Mouse (Mus musculus) forebrain, embryonic 15.5 days (tissue): ENCODE measurements around the gene Ccdc171. TPM values are rescaled to one million over a fixed set of nuclear protein-coding genes. Genes with fewer than 3 reads are reported as not detected.
"Not testable (repeated sequence)": the region's sequence is repeated elsewhere in the genome, so short reads cannot be mapped to it uniquely, and the experiment has no call there.

Source experiments
- ATAC-seq: fragments of 200-750 bp; cut with Nextera tagmentation; replicated peaks from 2 replicates; pipeline ENCODE4 v1.8.0; 2017; ENCODE audit warnings: mild to moderate bottlenecking, moderate TSS enrichment, moderate library complexity
- H3K27ac ChIP-seq: fragments of 300-500 bp; sonication (generic); replicated peaks from 2 replicates; pipeline ENCODE4 v1.5.1; 2015; ENCODE audit warnings: mild to moderate bottlenecking, inconsistent platforms
- H3K27me3 ChIP-seq: fragments of 300-500 bp; sonication (generic); 2 replicates; pipeline ENCODE4 v1.6.1; 2015; ENCODE audit warnings: inconsistent platforms
- H3K36me3 ChIP-seq: fragments of 300-500 bp; sonication (generic); 2 replicates; pipeline ENCODE4 v1.6.1; 2015; ENCODE audit warnings: mild to moderate bottlenecking, inconsistent platforms
- H3K4me1 ChIP-seq: fragments of 300-500 bp; sonication (generic); 2 replicates; pipeline ENCODE4 v1.6.1; 2015; ENCODE audit warnings: inconsistent platforms
- H3K4me2 ChIP-seq: fragments of 300-500 bp; sonication (generic); replicated peaks from 2 replicates; pipeline ENCODE4 v1.6.1; 2015; ENCODE audit warnings: mild to moderate bottlenecking, inconsistent platforms
- H3K4me3 ChIP-seq: fragments of 300-500 bp; sonication (generic); 2 replicates; pipeline ENCODE4 v1.5.1; 2015; ENCODE audit warnings: mild to moderate bottlenecking, inconsistent platforms
- H3K9ac ChIP-seq: fragments of 300-500 bp; sonication (generic); replicated peaks from 2 replicates; pipeline ENCODE4 v1.6.1; 2015; ENCODE audit warnings: mild to moderate bottlenecking, inconsistent platforms
- H3K9me3 ChIP-seq: fragments of 300-500 bp; sonication (generic); 2 replicates; pipeline ENCODE4 v1.6.1; 2016; ENCODE audit warnings: inconsistent platforms
- WGBS: fragments of 180-500 bp; shearing (Covaris S2); methylation state at CpG from one replicate; pipeline ENCODE4 v1.1.7; 2015; ENCODE audit warnings: mixed read lengths; 5-methylcytosine and 5-hydroxymethylcytosine counted together
- polyA plus RNA-seq: library from polyadenylated mRNA; unstranded; fragments of >200 nt; fragmentation: Nextera tagmentation; extraction: Ambion mirVana; gene quantifications from 2 replicates; pipeline ENCODE4 v1.2.1, GENCODE M21; 2015

Gene Ccdc171
- polyA plus RNA-seq = 5.5 and 5.7 TPM in 2 replicates

GRCm38 (mm10) chr4:83524843-83525689 is at the start of gene Ccdc171:
Ccdc171 (plus strand) TSS chr4:83525545.
- Histone ChIP-seq H3K4me1 (peaks cover 22% of the 10 kb centered on the region), H3K4me2 (peak within 1 kb of the TSS; percentile 69), H3K4me3 (peak within 1 kb of the TSS; percentile 56), H3K9ac (peak within 1 kb of the TSS; percentile 94), H3K9me3 (no peaks in the 10 kb centered on the region), H3K27me3 (no peaks in the 10 kb centered on the region), H3K27ac (peak within 1 kb of the TSS; percentile 100), H3K36me3 (no peaks in the 10 kb centered on the region)
- ATAC-seq = peak; percentile 95
- under 1% methylated on average over 71 of the region's 73 CpGs for WGBS

- no peaks in the 10 kb centered on the region for H3K27me3 ChIP-seq
- peaks cover 28% of the 10 kb centered on the region for H3K36me3 ChIP-seq
- H3K4me1 ChIP-seq = peaks cover 32% of the 10 kb centered on the region
- peak overlapping the region; percentile 70 for H3K4me2 ChIP-seq
- H3K27ac ChIP-seq = peak overlapping the region; percentile 100
- H3K9ac ChIP-seq = peak overlapping the region; percentile 94
- no peaks in the 10 kb centered on the region for H3K9me3 ChIP-seq
- peak overlapping the region; percentile 98 for H3K4me3 ChIP-seq
- WGBS = 13% methylated on average over 12 of the region's 12 CpGs
- ATAC-seq = no peak
These were observed 40.1 kb upstream of the Ccdc171 start for GRCm38 (mm10) chr4:83485250-83485649.

- no peaks in the 10 kb centered on the region for H3K27me3 ChIP-seq
- peaks cover 25% of the 10 kb centered on the region for H3K36me3 ChIP-seq
- H3K9me3 ChIP-seq = no peaks in the 10 kb centered on the region
- H3K4me3 ChIP-seq = peak overlapping the region; percentile 98
- peak overlapping the region; percentile 100 for H3K27ac ChIP-seq
- peak overlapping the region; percentile 70 for H3K4me2 ChIP-seq
- 1% methylated on average over 25 of the region's 40 CpGs for WGBS
- peak overlapping the region; percentile 94 for H3K9ac ChIP-seq
- peak; percentile 84 for ATAC-seq
- peaks cover 32% of the 10 kb centered on the region for H3K4me1 ChIP-seq
These were observed 39.6 kb upstream of the Ccdc171 start for GRCm38 (mm10) chr4:83485735-83486116.

- Histone ChIP-seq H3K36me3 (peaks cover 20% of the 10 kb centered on the region), H3K4me3 (peak within 1 kb of the TSS; percentile 98), H3K27me3 (no peaks in the 10 kb centered on the region), H3K4me1 (peaks cover 32% of the 10 kb centered on the region), H3K9me3 (no peaks in the 10 kb centered on the region), H3K27ac (peak within 1 kb of the TSS; percentile 100), H3K9ac (peak within 1 kb of the TSS; percentile 94), H3K4me2 (peak within 1 kb of the TSS; percentile 70)
- peak; percentile 95 for ATAC-seq
- WGBS = under 1% methylated on average over 70 of the region's 86 CpGs
These were observed 39.0 kb upstream of the Ccdc171 start, which contains the start of gene Psip1 for GRCm38 (mm10) chr4:83486117-83486901. Psip1 (minus strand) TSS chr4:83486459.

GRCm38 (mm10) chr4:83489121-83489520 is 36.2 kb upstream of the Ccdc171 start:
- no peak for ATAC-seq
- no peak overlapping the region for H3K27ac ChIP-seq
- H3K9ac ChIP-seq = no peak overlapping the region
- H3K27me3 ChIP-seq = no peaks in the 10 kb centered on the region
- no peak overlapping the region for H3K4me2 ChIP-seq
- no peak overlapping the region for H3K4me3 ChIP-seq
- H3K36me3 ChIP-seq = peaks cover 2% of the 10 kb centered on the region; the same call in 1 of the 2 replicates
- no peaks in the 10 kb centered on the region for H3K9me3 ChIP-seq
- peaks cover 18% of the 10 kb centered on the region for H3K4me1 ChIP-seq
- 24% methylated on average over 5 of the region's 5 CpGs for WGBS

GRCm38 (mm10) chr4:83493112-83493511 is 32.2 kb upstream of the Ccdc171 start:
- no peak overlapping the region for H3K9ac ChIP-seq
- no peak for ATAC-seq
- no peak overlapping the region for H3K27ac ChIP-seq
- H3K4me3 ChIP-seq = no peak overlapping the region
- no peaks in the 10 kb centered on the region for H3K4me1 ChIP-seq
- 95% methylated on average over 1 of the region's 1 CpGs for WGBS
- H3K27me3 ChIP-seq = no peaks in the 10 kb centered on the region
- no peaks in the 10 kb centered on the region for H3K36me3 ChIP-seq
- H3K4me2 ChIP-seq = no peak overlapping the region
- H3K9me3 ChIP-seq = no peaks in the 10 kb centered on the region

- WGBS = 88% methylated on average over 5 of the region's 5 CpGs
- H3K27me3 ChIP-seq, H3K9me3 ChIP-seq, H3K9ac ChIP-seq, H3K4me1 ChIP-seq, H3K4me2 ChIP-seq, H3K4me3 ChIP-seq, H3K27ac ChIP-seq, ATAC-seq, H3K36me3 ChIP-seq: not testable (repeated sequence)
These were observed 28.3 kb upstream of the Ccdc171 start for GRCm38 (mm10) chr4:83497013-83497412.

- peak; percentile 90 for ATAC-seq
- peak overlapping the region; percentile 43 for H3K4me3 ChIP-seq
- peak overlapping the region; percentile 47 for H3K4me2 ChIP-seq
- H3K9ac ChIP-seq = peak overlapping the region; percentile 44
- peaks cover 5% of the 10 kb centered on the region for H3K4me1 ChIP-seq
- H3K9me3 ChIP-seq = no peaks in the 10 kb centered on the region
- H3K27ac ChIP-seq = peak overlapping the region; percentile 83
- 3% methylated on average over 22 of the region's 22 CpGs for WGBS
- H3K27me3 ChIP-seq = no peaks in the 10 kb centered on the region
- H3K36me3 ChIP-seq = no peaks in the 10 kb centered on the region
These were observed 24.9 kb upstream of the Ccdc171 start for GRCm38 (mm10) chr4:83500154-83501036.

GRCm38 (mm10) chr4:83501037-83501430 is 24.3 kb upstream of the Ccdc171 start:
- ATAC-seq = peak; percentile 77
- Histone ChIP-seq H3K9me3 (no peaks in the 10 kb centered on the region), H3K9ac (no peak overlapping the region), H3K4me2 (peak overlapping the region; percentile 47), H3K27me3 (no peaks in the 10 kb centered on the region), H3K4me3 (peak overlapping the region; percentile 43), H3K27ac (peak overlapping the region; percentile 83; the same call in 1 of the 2 replicates), H3K4me1 (peaks cover 5% of the 10 kb centered on the region), H3K36me3 (no peaks in the 10 kb centered on the region)
- WGBS = 28% methylated on average over 7 of the region's 7 CpGs

- Histone ChIP-seq H3K4me1 (no peaks in the 10 kb centered on the region), H3K27me3 (no peaks in the 10 kb centered on the region), H3K27ac (no peak overlapping the region), H3K9ac (no peak overlapping the region), H3K4me2 (no peak overlapping the region), H3K4me3 (no peak overlapping the region), H3K9me3 (no peaks in the 10 kb centered on the region), H3K36me3 (no peaks in the 10 kb centered on the region)
- ATAC-seq = no peak
- 52% methylated on average over 2 of the region's 2 CpGs for WGBS
These were observed 15.7 kb upstream of the Ccdc171 start for GRCm38 (mm10) chr4:83509600-83509999.

- no peaks in the 10 kb centered on the region for H3K27me3 ChIP-seq
- 43% methylated on average over 8 of the region's 8 CpGs for WGBS
- H3K27ac ChIP-seq = no peak overlapping the region
- H3K4me1 ChIP-seq = no peaks in the 10 kb centered on the region
- ATAC-seq = no peak
- no peaks in the 10 kb centered on the region for H3K36me3 ChIP-seq
- H3K4me2 ChIP-seq = no peak overlapping the region
- no peak overlapping the region for H3K4me3 ChIP-seq
- no peak overlapping the region for H3K9ac ChIP-seq
- no peaks in the 10 kb centered on the region for H3K9me3 ChIP-seq
These were observed 14.3 kb upstream of the Ccdc171 start for GRCm38 (mm10) chr4:83511083-83511482.
